Mouse (Mus musculus) midbrain, embryonic 15.5 days (tissue): ENCODE measurements around the gene Rita1. TPM values are rescaled to one million over a fixed set of nuclear protein-coding genes. Genes with fewer than 3 reads are reported as not detected.

Experiments used
- ATAC-seq: fragments of 200-750 bp; cut with Nextera tagmentation; replicated peaks from 2 replicates; pipeline ENCODE4 v1.8.0; 2017; ENCODE audit warnings: moderate TSS enrichment
- H3K27ac ChIP-seq: fragments of 300-500 bp; sonication (generic); 2 replicates; pipeline ENCODE4 v1.5.1; 2015; ENCODE audit warnings: mild to moderate bottlenecking, inconsistent platforms
- H3K27me3 ChIP-seq: fragments of 300-500 bp; sonication (generic); replicated peaks from 2 replicates; pipeline ENCODE4 v1.6.1; 2015; ENCODE audit warnings: inconsistent platforms
- H3K36me3 ChIP-seq: fragments of 300-500 bp; sonication (generic); replicated peaks from 2 replicates; pipeline ENCODE4 v1.6.1; 2015; ENCODE audit warnings: inconsistent platforms
- H3K4me1 ChIP-seq: fragments of 300-500 bp; sonication (generic); 2 replicates; pipeline ENCODE4 v1.6.1; 2015; ENCODE audit warnings: inconsistent platforms
- H3K4me2 ChIP-seq: fragments of 300-500 bp; sonication (generic); 2 replicates; pipeline ENCODE4 v1.6.1; 2015; ENCODE audit warnings: inconsistent platforms, mild to moderate bottlenecking, moderate library complexity
- H3K4me3 ChIP-seq: fragments of 300-500 bp; sonication (generic); 2 replicates; pipeline ENCODE4 v1.5.1; 2015; ENCODE audit warnings: mild to moderate bottlenecking, inconsistent platforms
- H3K9ac ChIP-seq: fragments of 300-500 bp; sonication (generic); 2 replicates; pipeline ENCODE4 v1.6.1; 2015; ENCODE audit warnings: mild to moderate bottlenecking, inconsistent platforms
- H3K9me3 ChIP-seq: fragments of 300-500 bp; sonication (generic); 2 replicates; pipeline ENCODE4 v1.6.1; 2016; ENCODE audit warnings: inconsistent platforms
- WGBS: fragments of 180-500 bp; shearing (Covaris S2); methylation state at CpG from one replicate; pipeline ENCODE4 v1.1.7; 2015; ENCODE audit warnings: mixed read lengths; 5-methylcytosine and 5-hydroxymethylcytosine counted together
- polyA plus RNA-seq: library from polyadenylated mRNA; unstranded; fragments of >200 nt; fragmentation: Nextera tagmentation; extraction: Ambion mirVana; gene quantifications from 2 replicates; pipeline ENCODE4 v1.2.1, GENCODE M21; 2015

Rita1 gene
- polyA plus RNA-seq = 28.3 and 30.6 TPM in 2 replicates

- Histone ChIP-seq H3K4me1 (peaks cover 22% of the 10 kb centered on the region), H3K4me3 (peak within 1 kb of the TSS; percentile 79), H3K9ac (peak within 1 kb of the TSS; percentile 71), H3K27ac (peak within 1 kb of the TSS; percentile 89), H3K9me3 (no peaks in the 10 kb centered on the region), H3K27me3 (no peaks in the 10 kb centered on the region), H3K4me2 (peak within 1 kb of the TSS; percentile 84), H3K36me3 (0 out of 2 replicates have a peak, but pooled peaks cover 4% of the 10 kb centered on the region)
- ATAC-seq = peak; percentile 88
- WGBS = 0% methylated on average over 22 of the region's 22 CpGs
Observed at GRCm38 (mm10) chr5:120612442-120612821, at the start of gene Rita1, which contains the start of gene Ddx54. Gene Rita1 (minus strand): TSS chr5:120612589. Gene Ddx54 (plus strand): TSS chr5:120612739.

DNA sequence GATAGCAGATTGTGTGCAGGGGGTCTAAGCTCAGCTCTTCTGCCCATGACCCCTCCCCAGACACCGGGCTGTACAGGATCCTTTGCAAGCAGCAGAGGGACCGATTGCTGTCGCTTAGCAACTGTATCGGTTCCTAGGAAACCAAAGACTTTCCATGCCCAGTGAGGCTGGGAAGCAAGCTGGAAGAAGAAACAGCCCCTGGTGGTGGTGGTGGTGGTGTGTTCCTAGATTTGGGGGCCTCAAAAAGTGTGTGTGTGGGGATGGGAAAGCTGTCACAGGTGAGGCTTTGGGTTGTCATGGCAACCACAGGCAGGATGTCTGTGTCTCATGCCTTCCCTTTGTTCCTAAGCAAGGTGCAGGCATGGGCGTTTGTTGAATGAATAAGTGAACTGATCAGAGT, 48.4 kb upstream of the Rita1 start:
- Histone ChIP-seq H3K9me3 (no peaks in the 10 kb centered on the region), H3K27ac (peak overlapping the region; percentile 85), H3K4me3 (no peak overlapping the region), H3K9ac (no peak overlapping the region), H3K27me3 (no peaks in the 10 kb centered on the region), H3K4me1 (peaks cover 19% of the 10 kb centered on the region), H3K4me2 (no peak overlapping the region), H3K36me3 (no peaks in the 10 kb centered on the region)
- ATAC-seq = peak; percentile 74
- whole genome bisulfite sequencing = 13% methylated on average over 5 of the region's 5 CpGs

DNA sequence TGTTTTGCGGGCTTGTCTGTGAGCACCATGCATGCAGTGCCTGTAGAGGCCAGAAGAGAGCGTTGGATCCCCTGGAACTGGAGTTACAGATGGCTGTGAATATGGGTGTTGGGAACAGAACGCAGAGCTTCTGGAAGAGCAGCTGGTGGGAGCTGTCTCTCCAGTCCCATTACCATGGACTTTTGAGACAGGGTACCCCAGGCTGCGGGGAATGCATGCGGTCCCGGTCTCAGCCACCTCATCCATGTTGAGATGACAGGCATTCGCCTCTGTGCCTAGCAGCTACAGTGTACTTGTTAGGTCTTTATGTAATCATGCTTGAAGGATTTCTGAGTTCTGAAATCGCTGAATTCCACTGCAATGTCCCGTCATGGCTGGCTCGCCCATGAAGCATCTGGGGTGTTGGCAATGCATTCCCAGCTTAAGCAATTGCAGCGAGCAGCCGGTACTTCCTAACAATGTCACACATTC, 43.9 kb upstream of the Rita1 start:
- no peak for ATAC-seq
- peaks cover 15% of the 10 kb centered on the region for H3K4me1 ChIP-seq
- 88% methylated on average over 12 of the region's 12 CpGs for WGBS
- no peak overlapping the region for H3K4me3 ChIP-seq
- no peaks in the 10 kb centered on the region for H3K9me3 ChIP-seq
- H3K36me3 ChIP-seq = no peaks in the 10 kb centered on the region
- no peaks in the 10 kb centered on the region for H3K27me3 ChIP-seq
- H3K9ac ChIP-seq = no peak overlapping the region
- H3K27ac ChIP-seq = no peak overlapping the region
- H3K4me2 ChIP-seq = no peak overlapping the region

- H3K4me1 ChIP-seq = peaks cover 17% of the 10 kb centered on the region
- no peak overlapping the region for H3K27ac ChIP-seq
- no peak overlapping the region for H3K9ac ChIP-seq
- no peak overlapping the region for H3K4me2 ChIP-seq
- peaks cover 21% of the 10 kb centered on the region for H3K27me3 ChIP-seq
- H3K36me3 ChIP-seq = no peaks in the 10 kb centered on the region
- no peak for ATAC-seq
- WGBS = 92% methylated on average over 2 of the region's 2 CpGs
- H3K9me3 ChIP-seq = no peaks in the 10 kb centered on the region
- H3K4me3 ChIP-seq = no peak overlapping the region
Observed at GRCm38 (mm10) chr5:120653873-120654272, 41.5 kb upstream of the Rita1 start.

DNA sequence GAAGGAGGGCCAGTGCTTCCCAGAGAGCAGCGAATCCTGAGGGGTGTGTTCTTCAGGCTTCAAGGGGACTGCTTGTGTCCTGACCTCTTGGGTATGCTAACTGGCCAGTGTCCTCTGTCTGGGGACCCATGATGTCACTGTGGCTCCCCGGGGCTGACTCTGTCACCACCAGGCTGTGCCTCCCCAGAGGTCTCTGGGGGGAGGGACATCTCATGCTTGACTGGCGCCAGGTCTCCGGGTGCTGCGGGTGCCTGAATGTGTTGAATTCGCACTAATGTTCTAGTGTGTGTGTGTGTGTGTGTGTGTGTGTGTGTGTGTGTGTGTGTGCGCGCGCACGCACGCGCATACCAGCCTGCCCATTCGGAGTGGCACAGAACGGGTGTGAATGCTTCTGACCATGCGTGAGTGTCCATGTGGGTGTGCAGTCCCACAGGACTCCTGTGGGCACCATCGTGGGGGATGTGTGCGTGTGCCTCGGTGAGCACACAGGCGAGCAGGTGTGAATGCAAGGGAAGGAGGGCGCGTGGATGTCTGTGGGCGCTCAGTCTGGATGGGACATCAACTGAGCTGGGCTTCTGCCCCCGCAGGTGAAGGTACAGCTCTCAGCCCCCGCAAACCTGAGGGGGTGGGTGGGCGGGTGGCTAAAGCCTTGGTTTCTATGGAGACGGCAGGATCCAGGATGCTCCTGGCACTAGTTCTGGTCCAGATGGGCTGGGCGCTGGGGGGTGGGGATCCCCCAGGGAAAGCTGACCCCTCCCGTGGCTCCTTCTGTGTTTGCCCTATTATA, 40.7 kb upstream of the Rita1 start:
- WGBS = 86% methylated on average over 28 of the region's 28 CpGs

DNA sequence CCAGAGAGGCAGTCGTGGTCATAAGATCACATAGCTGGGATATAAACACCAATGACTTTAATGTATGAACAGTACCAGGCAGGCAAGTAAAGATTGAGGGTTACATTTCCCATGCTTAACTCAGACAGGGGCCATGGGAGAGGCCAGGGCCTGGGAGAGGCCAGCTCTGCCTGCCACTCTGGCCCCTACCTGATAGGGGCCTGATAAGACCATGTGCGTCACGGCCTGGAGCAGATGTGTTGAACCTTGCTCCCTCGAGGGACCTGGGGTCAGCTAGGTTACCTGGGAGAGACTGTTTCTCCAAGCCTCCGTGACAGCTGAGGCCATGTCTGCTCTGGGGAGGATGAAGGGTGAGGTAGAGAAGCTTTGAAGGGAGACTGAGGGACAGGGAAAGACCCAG, 38.8 kb upstream of the Rita1 start:
- Histone ChIP-seq H3K36me3 (no peaks in the 10 kb centered on the region), H3K4me2 (no peak overlapping the region), H3K4me3 (no peak overlapping the region), H3K27me3 (peaks cover 34% of the 10 kb centered on the region), H3K4me1 (peaks cover 13% of the 10 kb centered on the region), H3K9ac (no peak overlapping the region), H3K27ac (no peak overlapping the region), H3K9me3 (no peaks in the 10 kb centered on the region)
- 87% methylated on average over 5 of the region's 5 CpGs for WGBS
- no peak for ATAC-seq

More for the DNA sequence above, 40.7 kb upstream of the Rita1 start:
- no peak overlapping the region for H3K27ac ChIP-seq
- no peak for ATAC-seq
- no peak overlapping the region for H3K4me2 ChIP-seq
- H3K4me1 ChIP-seq = peaks cover 19% of the 10 kb centered on the region
- no peak overlapping the region for H3K4me3 ChIP-seq
- peaks cover 29% of the 10 kb centered on the region for H3K27me3 ChIP-seq
- H3K36me3 ChIP-seq = no peaks in the 10 kb centered on the region
- no peak overlapping the region for H3K9ac ChIP-seq
- no peaks in the 10 kb centered on the region for H3K9me3 ChIP-seq

GRCm38 (mm10) chr5:120649938-120650337, 37.5 kb upstream of the Rita1 start:
- Histone ChIP-seq H3K4me3 (no peak overlapping the region), H3K9ac (no peak overlapping the region)
- no peak for ATAC-seq

DNA sequence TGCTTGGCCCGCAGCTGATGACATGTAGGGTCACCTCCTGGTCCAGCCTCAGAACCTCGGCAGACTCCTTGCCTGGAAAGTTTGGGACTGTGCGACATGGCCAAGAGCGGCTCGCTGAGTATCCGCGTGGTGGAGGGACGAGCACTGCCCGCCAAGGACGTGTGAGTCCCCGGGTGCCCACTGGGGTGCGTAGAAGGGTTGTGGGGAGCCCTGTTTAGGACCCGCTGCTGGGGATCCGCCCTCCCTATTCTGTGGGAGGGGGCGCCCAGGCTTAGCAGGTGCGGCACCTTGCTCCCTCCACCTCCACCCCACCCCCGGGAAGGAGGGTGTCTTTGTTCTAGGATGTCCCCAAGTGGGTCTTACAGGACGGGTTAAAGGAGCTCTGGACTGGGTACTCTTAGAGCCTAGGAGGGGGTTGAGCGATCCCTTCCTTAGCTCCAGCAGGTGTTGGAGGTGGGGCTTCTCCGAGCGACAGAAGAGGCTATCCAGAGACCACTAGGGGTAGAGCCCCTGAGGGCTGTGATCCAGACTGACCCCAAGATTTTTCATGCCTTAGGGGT, 37.1 kb upstream of the Rita1 start:
- Histone ChIP-seq H3K4me2 (peak overlapping the region; percentile 52), H3K4me1 (peaks cover 13% of the 10 kb centered on the region), H3K9ac (no peak overlapping the region; the same call in 1 of the 2 replicates), H3K36me3 (no peaks in the 10 kb centered on the region), H3K4me3 (peak overlapping the region; percentile 27), H3K27ac (no peak overlapping the region), H3K9me3 (no peaks in the 10 kb centered on the region), H3K27me3 (peaks cover 34% of the 10 kb centered on the region)
- peak; percentile 45; the same call in 1 of the 2 replicates for ATAC-seq
- WGBS = 4% methylated on average over 21 of the region's 21 CpGs

More at GRCm38 (mm10) chr5:120649938-120650337, 37.5 kb upstream of the Rita1 start:
- Histone ChIP-seq H3K4me1 (peaks cover 13% of the 10 kb centered on the region), H3K36me3 (no peaks in the 10 kb centered on the region), H3K27me3 (peaks cover 34% of the 10 kb centered on the region), H3K27ac (no peak overlapping the region), H3K4me2 (0 out of 2 replicates have a peak overlapping the region, but pooled peaks have one; percentile 52), H3K9me3 (no peaks in the 10 kb centered on the region)
- 27% methylated on average over 13 of the region's 13 CpGs for WGBS

GRCm38 (mm10) chr5:120648569-120649373, 36.4 kb upstream of the Rita1 start, which contains the start of gene Rasal1:
Gene Rasal1 (plus strand): TSS chr5:120648812.
- no peak within 1 kb of the TSS for H3K27ac ChIP-seq
- H3K4me1 ChIP-seq = peaks cover 13% of the 10 kb centered on the region
- H3K27me3 ChIP-seq = peaks cover 34% of the 10 kb centered on the region
- peak within 1 kb of the TSS; percentile 22; the same call in 1 of the 2 replicates for H3K9ac ChIP-seq
- no peaks in the 10 kb centered on the region for H3K9me3 ChIP-seq
- H3K36me3 ChIP-seq = no peaks in the 10 kb centered on the region
- under 1% methylated on average over 51 of the region's 53 CpGs for WGBS
- peak within 1 kb of the TSS; percentile 52 for H3K4me2 ChIP-seq
- peak within 1 kb of the TSS; percentile 27 for H3K4me3 ChIP-seq
- peak; percentile 39; the same call in 1 of the 2 replicates for ATAC-seq

DNA sequence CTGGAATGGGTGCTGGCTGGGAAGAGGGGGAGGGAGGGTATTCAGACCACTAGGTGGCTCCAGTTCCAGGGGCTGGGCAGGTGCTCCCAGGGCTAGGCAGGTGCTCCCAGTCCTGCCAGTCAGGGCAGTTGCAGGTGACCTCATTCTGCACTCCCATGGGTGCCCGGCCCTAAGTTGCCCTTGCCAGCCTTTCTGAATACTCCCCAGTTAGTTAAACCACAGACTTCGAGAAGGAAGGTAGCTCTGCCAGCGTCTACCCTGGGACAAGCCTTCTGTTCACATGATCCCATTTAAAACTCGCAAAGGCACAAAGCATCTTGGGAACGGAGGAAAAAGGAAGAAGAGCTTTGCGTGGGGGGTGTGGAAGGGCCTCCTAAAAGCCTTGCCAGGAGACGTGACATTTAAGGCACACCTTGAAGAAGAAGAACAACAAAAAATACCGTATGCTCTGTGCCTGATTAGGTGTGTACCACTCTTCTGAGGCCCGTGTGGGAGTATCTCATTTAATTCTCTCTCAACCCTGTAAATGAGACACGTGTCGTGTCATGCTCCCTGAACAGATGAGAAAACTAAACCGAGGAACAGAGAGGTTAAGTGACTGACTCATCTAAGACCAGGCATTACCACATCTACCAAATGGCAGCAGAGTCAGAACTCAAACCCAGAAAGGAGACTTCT, 35.6 kb upstream of the Rita1 start:
- Histone ChIP-seq H3K9ac (no peak overlapping the region), H3K36me3 (no peaks in the 10 kb centered on the region), H3K27me3 (peaks cover 34% of the 10 kb centered on the region), H3K4me3 (no peak overlapping the region), H3K9me3 (no peaks in the 10 kb centered on the region), H3K4me1 (peaks cover 13% of the 10 kb centered on the region), H3K4me2 (no peak overlapping the region), H3K27ac (no peak overlapping the region)
- ATAC-seq = no peak
- WGBS = 41% methylated on average over 12 of the region's 12 CpGs

- no peak for ATAC-seq
- Histone ChIP-seq H3K27ac (no peak overlapping the region), H3K9ac (no peak overlapping the region), H3K4me1 (peaks cover 13% of the 10 kb centered on the region), H3K4me2 (no peak overlapping the region), H3K36me3 (no peaks in the 10 kb centered on the region), H3K4me3 (no peak overlapping the region), H3K27me3 (peaks cover 34% of the 10 kb centered on the region), H3K9me3 (no peaks in the 10 kb centered on the region)
- 88% methylated on average over 3 of the region's 4 CpGs for WGBS
Observed at GRCm38 (mm10) chr5:120647361-120647760, 35.0 kb upstream of the Rita1 start.
